Mouse (Mus musculus) urinary bladder, postnatal 36 days (tissue): ENCODE results near the gene Pramel1.
A peak's percentile ranks its signal among the peaks of the same experiment; 100 is the strongest.
"Not testable (repeated sequence)": the region's sequence is repeated elsewhere in the genome, so short reads cannot be mapped to it uniquely, and the experiment has no call there.

Experiments used
- DNase-seq, 2 experiments: peaks; one replicate each; pipeline ENCODE4 v3.0.0; 2022; ENCODE audit warnings: low spot score in 2 of 2, mixed read lengths in 1 of 2

The Pramel1 gene

DNA sequence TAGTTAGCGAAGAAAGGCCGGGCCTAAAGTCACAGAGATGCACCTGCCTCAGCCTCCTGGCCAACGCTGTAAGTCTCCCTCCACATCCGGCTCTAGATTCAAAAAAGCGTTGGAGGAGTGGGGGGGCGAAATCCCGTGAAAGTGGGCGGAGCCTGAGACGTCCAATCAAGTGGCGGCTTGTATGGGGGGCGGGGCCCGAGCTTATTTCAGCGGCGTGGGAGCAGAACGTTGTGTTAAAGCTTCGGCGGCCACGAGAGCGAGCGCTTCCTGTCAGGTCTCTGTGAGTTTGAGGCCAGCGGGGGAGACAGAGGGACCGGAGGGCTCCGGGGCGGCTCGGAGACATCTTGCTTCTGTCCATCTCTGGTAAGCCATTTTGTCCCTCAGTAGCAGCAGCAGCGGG is at the start of gene Pramel1:
Pramel1 (plus strand) TSS at position 248 of the 400 bp plus-strand sequence.
- DNase-seq, result no peak

DNA sequence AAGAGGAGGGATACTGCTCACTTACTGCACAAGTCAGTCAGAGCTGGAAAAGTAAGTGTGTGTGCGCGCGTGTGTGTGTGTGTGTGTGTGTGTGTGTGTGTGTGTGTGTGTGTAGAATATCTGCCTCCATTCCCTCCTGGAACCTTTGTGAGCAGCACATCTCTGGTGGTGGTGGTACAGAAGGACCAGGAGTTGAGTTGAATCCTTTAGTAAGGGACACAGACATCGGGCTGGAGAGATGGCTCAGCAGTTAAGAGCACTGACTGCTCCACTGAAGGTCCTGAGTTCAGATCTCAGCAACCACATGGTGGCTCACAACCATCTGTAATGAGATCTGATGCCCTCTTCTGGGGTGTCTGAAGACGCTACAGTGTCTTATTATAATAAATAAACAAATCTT is 48.7 kb upstream of the Pramel1 start:
- DNase-seq, result not testable (repeated sequence)

DNA sequence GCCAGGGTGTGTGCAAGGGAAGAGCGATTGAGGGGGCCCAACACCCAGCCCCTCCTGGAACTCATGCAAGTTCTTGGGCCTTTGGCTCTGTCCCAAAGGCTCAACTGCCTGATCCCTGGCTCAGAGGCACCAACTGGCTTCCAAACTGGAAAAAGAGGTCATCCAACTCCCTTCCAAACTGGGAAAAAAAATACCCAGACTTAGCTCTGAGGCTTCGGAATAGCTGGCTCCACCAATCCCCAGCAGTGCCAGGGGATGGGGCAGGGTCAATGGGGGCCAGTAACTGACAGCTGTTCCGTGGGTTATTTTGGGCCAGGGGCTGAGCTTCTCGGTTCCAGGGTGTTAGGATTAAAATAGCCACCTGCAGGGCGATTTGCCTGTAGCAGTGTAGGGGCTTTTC is 45.5 kb upstream of the Pramel1 start:
- DNase-seq, result no peak

DNA sequence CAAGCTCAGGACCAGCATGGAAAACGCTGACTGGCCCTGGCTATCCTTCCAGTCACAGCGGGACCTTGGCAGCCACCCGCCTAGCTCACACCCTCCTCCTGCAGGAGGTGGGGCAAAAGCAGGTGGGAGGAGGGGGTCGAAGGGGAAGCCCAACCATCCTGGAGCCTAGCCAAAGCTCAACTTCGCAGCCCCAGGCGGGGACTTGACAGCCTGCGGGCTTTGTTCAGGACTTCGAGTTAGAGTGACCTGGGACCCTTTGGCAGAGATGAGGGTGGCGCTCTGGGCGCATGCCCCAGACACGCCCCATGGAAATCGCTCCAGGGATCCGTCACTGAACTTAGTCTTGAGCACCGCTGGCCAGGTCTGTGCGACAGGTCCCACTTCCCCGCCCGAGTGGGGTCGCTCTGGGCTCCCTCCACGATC is 44.7 kb upstream of the Pramel1 start, which contains the start of gene Lrrc38:
Lrrc38 (plus strand) TSS at position 274 of the 423 bp plus-strand sequence.
- no peak for DNase-seq

DNA sequence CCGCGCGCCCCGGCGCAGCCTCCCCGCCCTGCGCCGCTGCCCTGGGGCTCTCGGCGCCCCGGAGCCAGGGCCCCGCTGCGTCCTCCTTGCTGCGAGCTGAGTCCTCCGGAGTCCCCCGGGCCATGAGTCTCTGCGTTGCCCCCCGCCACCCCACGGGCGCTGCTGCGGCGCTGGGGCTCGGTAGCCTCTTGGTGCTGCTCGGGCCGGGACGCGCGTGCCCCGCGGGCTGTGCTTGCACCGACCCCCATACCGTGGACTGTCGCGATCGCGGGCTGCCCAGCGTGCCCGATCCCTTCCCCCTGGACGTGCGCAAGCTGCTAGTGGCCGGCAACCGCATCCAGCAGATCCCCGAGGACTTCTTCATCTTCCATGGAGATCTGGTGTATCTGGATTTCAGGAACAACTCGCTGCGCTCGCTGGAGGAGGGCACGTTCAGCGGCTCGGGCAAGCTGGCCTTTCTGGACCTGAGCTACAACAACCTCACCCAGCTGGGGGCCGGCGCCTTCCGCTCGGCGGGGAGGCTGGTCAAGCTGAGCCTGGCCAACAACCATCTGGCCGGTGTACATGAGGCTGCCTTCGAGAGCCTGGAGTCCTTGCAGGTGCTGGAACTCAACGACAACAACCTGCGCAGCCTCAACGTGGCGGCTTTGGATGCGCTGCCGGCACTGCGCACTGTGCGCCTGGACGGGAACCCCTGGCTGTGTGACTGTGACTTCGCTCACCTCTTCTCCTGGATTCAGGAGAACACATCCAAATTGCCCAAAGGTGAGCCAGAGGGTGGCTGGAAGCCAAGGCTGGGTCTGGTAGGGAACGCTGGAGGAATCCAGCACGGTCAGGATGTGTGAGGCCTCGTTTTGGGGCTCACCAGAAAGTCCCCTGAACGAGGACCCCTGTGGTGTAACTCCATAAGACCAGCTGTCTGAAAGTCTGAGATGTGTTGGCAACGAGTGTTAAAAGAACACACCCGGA is 43.9 kb upstream of the Pramel1 start:
- no peak for DNase-seq

DNA sequence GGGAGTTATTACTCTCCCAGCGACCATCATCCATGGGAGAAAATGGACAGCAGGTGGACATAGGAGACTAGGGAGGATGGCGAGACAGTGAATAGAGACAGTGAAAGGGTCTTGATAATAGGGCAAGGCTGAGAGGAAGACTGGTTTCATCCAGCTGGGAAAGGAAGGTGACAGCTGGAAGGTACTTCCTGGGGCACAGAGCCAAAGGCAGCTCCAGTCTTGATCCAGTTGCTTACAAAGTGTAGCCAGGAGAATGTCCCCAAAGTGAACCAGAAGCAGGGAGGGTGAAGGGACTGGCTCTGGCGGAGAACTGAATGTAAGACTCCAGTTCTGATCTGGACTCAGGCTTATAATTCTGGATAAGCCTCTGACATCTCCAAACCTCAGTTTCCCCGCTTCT is 41.9 kb upstream of the Pramel1 start:
- no peak for DNase-seq

DNA sequence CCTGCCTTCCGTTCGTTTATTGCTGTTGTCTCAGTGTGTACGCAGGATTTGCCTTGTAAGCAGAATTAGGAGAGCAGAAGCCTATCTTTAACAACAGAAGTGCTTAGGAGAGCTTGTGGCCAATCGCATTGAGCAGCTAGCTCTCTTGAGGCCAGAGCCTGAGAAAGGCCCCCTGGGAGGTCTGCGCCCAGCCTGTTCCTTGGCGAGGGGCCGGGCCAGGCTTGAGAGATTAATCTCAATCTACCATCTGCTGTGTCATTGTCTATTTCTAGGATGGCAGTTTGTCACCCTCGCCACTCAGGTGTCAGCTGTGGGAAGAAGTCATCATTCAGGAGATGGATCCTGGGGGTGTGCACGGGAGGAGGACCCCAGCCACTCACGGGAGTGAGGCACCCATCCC is 32.7 kb upstream of the Pramel1 start:
- no peak for DNase-seq

DNA sequence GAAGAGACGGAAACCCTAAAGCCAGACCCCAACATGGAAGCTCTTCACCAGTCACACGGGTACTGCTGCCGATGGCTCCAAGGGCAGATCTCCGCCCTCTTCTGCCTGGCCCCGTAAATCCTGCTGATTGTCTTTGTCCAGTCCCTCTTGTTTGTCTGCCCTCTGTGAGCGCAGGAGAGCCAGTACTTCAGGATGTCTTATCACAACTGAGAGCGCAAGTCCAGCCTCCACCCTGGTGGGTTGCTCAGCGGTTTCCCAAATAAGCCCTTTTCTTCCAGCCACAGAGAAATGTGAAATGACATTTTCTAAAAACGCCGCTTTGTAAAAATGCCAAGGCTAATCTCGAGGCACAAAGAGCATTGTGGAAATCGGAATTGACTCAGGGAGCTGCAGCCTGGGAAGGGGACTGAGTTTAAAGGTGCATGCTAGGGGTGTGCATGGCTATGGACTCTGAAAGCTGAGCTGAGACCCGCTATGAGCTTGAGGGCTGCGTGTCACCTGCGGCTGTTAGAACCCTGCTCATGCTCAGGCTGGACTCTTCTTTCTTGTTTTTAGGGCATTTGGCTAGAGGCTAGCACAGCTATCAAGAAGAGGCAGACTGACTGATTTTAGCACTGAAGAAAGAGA is 27.7 kb upstream of the Pramel1 start:
- DNase-seq, result no peak

DNA sequence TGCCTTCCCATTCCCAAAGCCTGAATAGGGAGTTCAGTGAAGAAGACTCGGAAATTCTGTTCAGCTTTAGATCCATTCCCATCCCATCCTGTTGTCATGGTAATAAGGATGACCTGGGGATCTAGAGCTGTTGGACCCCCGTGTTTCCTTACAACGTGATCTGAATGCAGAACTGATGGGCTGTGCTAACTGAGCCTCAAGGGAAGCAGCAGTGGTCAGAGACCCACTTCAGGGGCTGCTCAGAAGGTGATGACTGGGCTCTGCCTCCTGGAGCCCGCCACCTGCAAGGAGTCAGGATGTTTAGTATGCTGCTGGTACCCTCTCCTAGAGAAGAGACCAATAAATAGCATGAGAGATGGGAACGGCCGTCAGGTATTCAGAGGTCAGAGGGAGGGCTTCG is 14.7 kb upstream of the Pramel1 start:
- DNase-seq, result no peak

DNA sequence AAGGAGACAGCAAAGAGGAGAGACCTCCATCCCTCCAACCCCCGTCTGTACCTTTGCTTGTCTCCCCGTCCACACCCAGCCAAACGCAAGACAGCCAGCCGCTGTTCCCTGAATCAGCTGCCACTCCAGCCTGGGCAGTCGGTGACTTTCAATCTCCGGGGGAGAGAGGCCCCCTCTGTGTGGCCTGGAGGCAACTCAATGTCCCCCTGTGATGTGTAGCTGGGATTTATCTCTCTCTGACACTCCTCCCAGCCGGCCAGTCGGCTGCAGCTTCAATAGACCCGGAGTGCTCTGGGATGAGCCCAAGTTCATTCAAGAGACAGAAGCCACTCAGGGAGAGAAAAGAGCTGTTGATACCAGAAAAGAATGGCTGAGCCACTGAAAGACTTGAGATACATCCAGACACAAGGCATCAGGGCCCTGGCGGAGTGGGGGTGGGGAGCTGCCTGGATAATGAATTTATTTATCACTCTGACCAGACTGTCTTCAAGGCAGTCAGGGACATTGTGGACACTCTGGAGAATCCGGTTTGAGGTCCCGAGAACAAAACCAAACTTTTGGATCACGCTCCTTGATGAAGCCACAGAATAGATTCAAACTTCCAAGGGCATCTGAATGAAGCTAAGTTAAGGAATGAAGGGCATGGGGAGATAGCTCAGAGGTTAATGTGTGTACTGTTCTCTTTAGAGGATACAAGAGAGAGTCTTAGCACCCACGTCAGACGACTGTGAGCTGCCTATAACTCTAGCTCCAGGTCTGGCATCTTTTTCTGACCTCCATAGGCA is 14.1 kb upstream of the Pramel1 start:
- no peak for DNase-seq

DNA sequence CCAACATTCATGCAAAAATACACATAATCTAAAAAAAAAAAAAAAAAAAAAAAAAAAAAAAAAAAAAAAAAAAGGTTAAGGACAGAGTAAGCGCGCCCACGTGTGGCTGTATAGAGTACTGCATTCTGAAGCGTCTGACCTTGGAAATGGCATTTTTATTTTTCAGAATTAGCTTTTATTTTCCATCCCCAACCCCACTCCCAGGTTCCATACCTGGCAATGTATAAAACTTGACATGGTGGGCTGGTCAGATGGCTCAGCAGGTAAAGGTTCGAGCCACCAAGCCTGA is 13.6 kb upstream of the Pramel1 start:
- DNase-seq, result no peak

DNA sequence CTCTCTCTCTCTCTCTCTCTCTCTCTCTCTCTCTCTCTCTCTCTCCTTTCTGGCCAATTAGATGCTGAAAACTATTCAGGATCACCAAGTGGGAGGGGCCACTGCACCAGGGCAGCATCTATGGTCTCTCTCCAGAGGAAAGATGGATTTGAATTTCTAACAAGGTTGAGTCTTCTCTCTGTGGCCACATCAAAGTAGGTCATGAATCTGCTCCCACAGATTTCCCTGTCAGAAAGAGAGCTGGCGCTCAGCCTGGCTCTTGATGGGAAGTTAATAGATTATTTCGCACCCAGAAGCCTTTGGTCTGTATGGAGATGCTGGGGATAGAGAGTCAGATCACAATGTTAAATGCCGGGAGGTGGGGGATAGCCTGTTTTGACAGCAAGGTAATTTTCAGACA is 12.1 kb upstream of the Pramel1 start:
- DNase-seq, result no peak

DNA sequence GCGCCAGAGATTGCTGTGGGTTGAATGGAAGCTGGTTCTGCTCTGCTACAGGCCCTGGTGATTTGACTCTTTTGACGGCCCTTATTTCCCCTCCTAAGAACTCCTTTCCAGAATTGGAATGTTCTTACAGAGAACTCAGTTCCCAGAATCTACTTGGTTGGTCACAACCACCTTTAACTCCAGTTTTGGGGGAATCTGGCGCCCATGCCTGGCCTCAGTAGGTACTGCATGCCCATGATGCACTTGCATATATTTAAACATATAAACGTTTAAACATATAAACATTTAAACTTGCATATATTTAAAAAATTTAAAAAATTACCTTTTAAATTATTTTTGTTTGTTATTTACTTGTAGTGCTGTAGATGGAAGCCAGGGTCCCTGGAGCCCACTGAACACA is 10.6 kb upstream of the Pramel1 start:
- no peak for DNase-seq

DNA sequence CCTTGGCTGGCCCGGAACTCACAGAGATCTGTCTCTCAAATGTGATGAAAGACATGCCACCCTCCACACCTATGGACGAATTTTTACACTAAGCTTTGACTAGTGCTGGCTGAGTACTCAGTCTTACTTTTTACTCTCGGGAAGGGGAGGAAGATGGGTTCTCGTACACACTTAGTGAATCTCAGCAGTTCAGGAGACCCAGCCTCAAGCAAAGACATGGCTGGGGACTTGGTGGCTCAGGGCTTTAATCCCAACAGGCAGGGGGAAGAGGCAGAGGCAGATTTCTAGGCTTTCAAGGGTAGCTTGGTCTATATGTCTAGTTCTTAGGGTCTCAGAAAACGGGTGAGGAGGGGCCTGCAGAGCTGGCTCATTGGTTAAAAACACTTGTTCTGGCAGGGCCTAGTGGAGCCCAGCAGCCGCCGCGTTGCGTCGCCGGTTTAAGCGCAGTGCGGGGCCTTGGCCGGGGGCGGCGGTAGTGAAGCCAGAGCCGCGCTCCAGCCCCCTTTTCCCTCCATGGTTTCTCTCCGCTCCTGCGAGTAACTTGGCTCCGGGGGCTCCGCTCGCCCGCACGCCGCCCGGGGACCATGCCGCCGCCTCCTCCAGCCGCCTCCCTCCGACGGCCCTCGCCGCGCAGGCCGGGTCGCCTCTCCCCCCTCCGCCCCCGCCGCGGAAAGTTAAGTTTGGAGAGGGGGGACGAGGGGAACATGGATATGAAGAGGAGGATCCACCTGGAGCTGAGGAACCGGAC is 5.1 kb upstream of the Pramel1 start:
- DNase-seq, result peak; percentile 18 to 27

DNA sequence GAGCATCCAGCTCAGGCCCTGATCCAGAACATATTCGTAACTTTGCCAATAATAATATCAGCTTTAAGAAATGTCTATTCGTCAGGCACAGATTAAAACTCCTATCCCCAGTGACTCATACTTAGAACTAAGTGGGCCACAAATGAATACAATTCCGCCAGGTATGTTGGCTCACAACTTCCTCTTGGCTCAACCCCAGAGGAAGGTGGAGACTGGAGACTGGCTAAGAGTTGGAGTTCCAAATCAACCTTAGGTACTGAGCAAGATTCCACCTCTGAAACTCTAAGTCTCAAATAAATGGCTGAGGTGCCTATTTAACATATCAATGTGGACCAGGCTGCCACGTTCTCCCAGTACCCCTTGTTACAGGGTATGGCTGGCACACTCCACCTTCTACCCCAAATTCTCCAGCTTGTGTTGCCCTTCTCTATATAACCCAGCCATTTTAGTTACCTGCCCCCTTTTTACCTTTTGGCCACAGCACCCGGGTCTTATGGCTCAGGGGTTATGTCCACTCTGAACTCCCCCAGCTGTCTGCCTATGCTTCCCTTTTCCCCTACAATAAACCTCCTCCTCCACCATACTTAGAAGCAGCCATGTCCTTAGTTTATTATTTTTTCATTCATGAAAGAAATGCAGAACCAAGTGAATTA is 17.5 kb downstream of the Pramel1 start:
- peak in 1 of 2 experiments; percentile 2 for DNase-seq

DNA sequence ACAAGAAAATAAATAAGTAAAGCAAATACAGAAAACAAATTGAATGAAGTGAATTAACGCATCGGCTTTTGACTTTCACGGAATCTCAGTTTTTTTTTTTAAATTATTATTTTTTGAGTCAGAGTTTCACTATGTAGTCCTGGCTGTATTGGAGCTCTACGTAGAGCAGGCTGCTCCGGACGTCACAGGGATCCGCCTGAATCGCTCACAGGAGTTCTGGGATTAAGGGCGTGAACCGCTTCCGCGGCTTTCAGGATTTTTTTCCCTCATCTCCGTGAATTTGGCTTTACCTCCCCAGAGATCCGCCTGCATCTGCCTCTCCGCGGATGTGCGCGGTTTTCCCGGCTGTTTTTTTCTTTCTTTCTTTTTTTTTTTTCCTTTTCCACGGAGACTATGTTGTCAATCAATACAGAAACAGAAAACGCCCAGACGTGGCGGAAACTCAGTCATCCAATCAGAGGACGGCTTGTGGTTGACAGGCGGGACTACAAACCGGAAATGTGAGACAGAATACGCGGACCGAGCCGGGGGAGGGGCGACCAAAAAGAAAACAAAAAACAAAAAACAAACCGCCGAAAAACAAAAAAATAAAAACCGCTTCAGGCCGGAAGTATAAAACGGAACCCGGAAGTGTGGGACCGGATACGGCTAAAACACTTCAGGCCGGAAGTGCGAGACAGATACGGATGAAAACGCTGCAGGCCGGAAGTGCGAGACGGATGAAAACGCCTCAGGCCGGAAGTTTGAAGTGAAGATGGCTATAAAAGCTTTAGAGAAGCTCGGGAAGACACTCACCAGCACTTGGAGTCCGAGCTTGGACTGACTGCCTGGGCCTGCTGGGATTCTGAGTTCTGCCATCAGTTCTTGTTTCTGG is 18.2 kb downstream of the Pramel1 start, which contains the start of gene Pramef8:
Pramef8 (plus strand) TSS at position 208 of the 874 bp plus-strand sequence.
- peak; percentile 91 to 94 for DNase-seq

DNA sequence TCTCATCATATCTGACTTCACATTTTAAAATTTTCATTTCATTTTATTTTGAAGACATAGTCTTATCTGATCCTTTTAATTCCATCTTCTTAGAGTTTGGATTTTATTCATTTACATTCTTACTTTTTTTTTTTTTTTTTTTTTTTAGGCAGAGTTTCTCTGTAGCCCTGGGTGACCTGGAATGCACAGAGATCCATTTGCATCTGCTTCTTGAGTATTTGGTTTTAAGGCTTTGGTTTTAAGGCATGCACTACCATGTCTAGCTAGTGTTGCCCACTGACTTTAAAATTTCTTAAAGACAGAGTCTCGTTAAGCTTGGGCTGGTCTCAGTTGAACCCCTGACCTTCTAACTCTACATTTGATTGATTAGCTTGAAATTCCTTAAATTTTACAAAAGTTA is 19.4 kb downstream of the Pramel1 start:
- no peak for DNase-seq

DNA sequence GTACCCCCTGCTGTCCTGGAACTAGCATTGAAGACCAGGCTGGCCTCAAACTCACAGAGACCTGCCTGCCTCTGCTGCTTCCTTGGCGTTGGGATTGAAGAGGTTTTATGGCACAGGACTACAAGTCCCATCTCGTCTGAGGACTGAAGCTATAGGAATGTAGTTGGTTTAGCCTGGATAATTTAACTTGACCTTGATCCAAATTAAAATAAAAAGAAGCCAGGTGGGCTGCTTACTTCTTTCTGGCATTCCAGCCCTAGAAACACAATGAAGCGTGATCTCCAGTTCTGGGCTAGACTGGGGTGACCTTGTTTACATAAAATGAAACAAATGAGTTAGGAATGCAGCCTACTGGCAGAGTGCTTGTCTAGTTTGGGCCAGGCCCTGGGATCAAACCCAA is 19.9 kb downstream of the Pramel1 start:
- no peak for DNase-seq

DNA sequence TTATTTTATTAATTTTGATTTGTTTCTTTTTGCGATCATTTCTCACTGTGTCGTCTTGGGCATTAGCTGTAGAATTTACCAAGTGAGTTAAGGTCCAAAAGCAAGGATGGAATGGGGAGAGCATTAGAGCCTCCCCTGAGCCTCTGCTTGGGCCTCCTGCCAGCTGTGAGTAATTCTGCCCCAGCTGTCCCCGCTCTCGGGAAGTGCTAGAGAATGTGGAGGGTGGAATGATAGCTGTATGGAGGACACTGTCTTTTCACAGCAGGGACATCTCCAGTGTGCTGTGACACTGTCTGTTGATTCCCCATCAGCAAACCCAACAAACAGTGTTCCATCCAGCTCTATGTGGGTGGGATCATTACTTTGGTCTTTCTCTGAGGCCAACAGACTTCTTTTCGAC is 32.5 kb downstream of the Pramel1 start:
- DNase-seq, result not testable (repeated sequence)
